Mouse (Mus musculus) embryonic fibroblast, embryonic 13.5 days (primary cell): ENCODE results near the gene Ptk6.

Experiments
- CTCF ChIP-seq: IDR thresholded peaks from 2 replicates; pipeline ENCODE4 v1.5.1; 2011; ENCODE audit warnings: mild to moderate bottlenecking, control low read depth, low read length, moderate library complexity, borderline replicate concordance; ENCODE audit not compliant: insufficient read depth
- POLR2A ChIP-seq: IDR thresholded peaks from 2 replicates; pipeline ENCODE4 v1.6.1; 2011; ENCODE audit warnings: low read depth, mild to moderate bottlenecking, control low read depth, low read length, moderate library complexity

GRCm38 (mm10) chr2:181216037-181216436 lies 13.4 kb upstream of the Ptk6 start:
- TF ChIP-seq POLR2A (no peak), CTCF (no peak)
